Mouse (Mus musculus): ENCODE results near the gene Tubg1.
"Not testable (repeated sequence)": the region's sequence is repeated elsewhere in the genome, so short reads cannot be mapped to it uniquely, and the experiment has no call there.

Tubg1 gene

DNA sequence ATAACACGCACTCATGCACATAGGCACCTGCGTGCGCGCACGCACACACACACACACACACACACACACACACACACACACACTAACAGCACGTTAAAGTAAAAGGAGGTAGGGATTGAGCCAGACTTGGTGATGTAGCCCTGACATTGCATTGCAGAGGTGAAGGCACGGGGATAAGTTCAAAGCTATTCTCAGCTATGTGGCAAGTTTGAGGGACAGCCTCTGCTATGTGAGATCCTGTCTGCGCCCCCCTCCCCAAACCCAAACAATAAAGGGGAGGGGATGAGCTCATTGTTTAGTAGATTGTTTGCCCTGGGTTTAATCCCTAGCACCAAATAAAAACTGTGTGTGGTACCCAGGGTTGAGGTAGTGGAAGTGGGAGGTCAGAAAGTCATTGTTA lies 21.4 kb downstream of the Tubg1 start:
- DNase-seq (ENCODE audit: low spot score), result no peak

DNA sequence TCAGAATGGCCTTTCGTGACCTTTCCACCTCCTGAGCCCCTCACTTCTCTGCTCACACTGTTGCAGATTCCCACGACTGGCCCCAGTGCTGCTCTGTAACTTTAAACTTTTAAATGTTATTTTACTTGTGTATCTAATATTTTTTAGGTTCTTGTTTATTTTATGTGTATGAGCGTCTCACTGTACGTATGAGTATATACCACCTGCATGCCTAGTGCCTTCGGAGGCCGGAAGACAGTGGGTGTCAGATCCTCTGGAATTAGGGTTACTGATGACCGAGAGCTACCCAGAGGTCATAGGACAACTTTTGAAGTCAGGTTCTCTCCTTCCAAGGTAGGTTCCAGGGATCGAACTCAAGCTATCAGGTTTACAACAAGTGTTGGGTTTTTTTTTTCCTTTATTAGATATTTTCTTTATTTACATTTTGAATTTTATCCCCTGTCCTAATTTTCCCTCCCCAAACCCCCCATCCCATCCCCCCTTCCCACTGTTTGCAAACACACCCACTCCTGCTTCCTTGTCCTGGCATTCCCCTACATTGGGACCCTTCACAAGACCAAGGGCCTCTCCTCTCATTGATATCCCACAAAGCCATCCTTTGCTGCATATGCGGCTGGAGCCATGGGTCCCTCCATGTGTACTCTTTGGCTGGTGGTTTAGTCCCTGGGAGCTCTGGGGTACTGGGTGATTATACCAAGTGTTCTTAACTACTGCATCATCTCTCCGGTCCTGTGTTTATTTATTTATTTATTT lies 22.7 kb downstream of the Tubg1 start:
- DNase-seq (ENCODE audit: low spot score), result no peak

DNA sequence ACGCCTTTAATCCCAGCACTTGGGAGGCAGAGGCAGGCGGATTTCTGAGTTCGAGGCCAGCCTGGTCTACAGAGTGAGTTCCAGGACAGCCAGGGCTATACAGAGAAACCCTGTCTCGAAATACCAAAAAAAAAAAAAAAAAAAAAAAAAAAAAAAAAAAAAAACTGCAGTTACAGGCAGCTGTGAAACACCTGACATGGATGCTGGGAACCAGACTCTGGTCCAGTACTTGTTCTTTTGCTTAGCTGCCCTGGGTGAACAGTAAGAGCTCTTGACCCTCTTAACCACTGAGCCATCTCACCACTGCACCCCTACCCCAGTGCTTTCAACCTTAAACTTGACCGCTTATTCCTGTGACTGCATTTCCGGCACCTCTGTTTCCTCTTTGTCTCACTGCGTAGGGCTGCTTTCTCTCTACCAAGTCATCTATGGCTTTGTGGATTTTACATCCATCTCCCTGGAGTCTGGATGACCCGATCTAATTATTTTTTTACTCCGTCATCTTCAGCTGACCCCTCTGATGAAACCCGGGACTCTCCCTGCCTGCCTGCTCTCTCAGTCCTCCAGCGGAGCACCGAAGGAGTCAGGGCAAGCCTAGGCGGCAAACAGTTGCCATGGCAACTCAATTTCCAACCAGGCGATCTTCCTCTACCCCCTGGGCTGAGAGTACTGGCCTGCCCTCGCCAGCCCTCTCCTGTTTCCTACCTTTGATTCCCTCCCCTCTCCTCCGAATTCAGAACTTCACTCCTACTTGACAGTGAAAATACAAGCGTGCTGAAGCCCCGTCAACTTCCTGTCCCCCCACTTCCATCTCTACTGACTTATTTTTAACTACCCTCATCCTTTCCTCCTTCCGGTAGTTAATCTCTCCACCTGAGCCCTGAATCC lies 23.8 kb downstream of the Tubg1 start:
- DNase-seq (ENCODE audit: low spot score), result peak; percentile 58

DNA sequence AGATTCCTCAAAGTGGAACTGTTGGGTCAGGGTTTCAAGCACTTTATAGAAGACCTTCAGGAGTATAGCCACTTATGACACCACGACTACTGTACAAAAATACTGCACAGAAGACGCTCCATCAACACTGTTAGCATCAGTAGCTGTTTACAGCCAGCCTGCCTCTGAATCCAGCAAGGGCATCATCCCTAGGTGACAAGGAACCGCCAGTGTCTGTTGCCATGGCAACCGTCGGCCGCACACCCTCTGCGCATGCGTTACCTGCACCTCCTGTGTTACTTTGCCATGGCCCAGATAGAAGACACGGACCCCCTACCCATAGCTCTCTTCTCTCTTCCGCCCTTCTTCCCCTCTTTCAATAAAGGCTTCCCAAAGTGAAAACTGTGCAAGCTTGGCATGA lies 26.6 kb downstream of the Tubg1 start:
- no peak for DNase-seq (ENCODE audit: low spot score)

DNA sequence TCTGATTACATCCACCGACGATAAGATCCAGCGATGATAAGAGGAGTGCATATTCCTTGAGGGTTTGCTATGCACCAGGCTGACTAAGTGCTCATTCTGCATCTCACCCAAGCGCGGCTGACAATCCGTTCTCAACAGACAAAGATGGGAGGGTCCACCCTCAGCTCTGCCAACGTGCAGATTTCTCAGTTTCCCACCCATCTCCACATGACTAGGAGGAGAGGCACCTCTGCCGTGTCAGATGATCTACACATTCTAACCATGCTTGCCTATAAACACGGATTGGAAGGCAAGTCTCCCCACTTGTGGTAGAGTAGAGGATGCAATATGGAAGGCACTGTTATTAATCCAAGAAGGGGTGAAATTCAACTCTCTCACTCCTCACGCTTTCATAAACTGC lies 29.0 kb downstream of the Tubg1 start:
- DNase-seq (ENCODE audit: low spot score), result no peak

DNA sequence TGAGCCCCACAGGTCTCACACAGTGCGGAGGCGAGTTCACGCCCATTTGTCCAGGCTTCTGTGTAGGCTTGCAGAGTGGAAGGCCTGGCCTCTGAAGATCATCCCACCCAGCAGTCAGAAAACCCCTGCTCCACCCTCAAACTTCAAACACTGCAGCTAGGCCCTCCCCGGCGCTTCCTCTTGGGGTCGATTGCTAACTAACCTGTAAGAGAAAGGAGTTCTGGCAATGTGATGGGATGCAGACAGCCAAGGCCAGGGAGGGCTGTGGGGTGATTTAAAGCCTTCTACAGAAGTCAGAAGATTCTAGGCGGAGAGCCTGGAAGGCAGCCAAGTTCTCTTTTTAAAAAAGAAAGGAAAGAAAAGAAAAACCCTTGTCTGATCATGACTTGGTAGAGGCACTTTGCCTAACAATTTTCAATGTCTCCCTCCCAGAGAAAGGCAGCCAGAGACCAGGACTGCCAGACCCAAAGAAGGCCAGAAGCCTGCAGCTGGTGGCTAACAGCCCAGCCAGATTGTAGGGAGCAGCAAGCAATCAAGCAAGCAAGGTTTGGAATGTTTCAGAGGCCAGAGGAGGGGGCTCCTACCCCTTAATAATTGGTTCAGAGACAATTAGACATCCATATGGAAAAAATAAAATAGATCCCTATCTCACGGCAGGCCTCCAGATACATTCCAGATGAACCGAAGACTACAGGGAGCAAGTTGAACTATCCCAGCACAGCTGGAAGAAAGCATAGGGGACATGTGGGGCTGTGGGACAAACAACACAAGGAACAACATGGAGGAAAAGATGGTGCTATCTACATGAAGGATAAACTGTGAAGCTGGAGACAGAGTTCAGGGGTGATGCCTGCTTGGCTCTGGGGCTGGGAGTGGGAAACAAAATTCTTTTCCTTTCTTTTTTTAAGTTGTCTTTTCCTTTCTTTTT lies 29.7 kb downstream of the Tubg1 start:
- DNase-seq (ENCODE audit: low spot score), result no peak

DNA sequence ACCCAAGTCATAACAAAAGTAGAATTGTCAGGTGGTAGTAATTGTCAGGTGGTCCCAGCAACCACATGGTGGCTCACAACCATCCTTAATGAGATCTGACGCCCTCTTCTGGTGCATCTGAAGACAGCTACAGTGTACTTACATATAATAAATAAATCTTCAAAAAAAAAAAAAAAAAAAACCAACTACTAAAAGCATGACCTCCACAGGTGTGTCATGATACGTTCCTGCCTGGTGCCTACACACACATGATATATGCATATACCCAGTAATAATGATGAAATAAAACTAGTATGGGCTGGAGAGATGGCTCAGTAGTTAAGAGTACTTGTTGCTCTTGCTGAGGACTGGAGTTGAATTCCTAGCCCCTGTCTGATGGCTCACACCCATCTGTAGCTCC lies 31.3 kb downstream of the Tubg1 start:
- no peak for DNase-seq (ENCODE audit: low spot score)

DNA sequence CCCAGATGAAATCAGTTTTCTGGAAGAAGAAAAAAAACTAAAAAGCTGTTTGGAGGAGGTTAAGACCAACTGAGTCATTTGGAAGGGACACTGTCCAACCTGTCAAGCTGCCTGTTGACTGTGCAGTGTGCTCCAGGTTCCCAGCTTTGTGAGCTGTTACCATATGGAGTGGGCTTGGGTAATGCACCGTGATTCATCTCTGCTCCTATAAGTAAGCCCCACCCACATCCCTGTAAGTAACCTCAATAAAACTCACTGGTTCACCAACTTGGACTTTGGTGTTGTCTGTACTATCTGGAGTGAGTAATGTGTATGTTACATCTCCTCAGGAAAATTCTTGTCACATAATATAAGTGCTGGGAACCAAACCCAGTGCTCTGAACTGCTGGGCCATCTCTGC lies 33.1 kb downstream of the Tubg1 start:
- DNase-seq (ENCODE audit: low spot score), result no peak

DNA sequence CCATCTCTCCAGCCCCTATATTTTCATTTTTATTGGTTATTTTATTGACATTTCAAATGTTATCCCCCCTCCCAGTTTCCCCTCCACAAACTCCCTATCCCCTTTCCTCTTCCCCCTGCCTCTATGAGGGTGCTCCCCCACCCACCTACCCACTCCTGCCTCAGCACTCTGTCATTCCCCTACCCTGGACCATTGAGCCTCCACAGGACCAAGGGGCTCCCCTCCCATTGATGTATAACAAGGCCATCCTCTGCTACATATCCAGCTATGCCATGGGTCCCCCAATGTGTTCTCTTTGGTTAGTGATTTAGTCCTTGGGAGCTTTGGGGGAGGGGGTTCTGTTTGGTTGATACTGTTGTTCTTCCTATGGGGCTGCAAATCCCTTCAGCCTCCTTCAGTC lies 34.9 kb downstream of the Tubg1 start:
- no peak for DNase-seq (ENCODE audit: low spot score)

DNA sequence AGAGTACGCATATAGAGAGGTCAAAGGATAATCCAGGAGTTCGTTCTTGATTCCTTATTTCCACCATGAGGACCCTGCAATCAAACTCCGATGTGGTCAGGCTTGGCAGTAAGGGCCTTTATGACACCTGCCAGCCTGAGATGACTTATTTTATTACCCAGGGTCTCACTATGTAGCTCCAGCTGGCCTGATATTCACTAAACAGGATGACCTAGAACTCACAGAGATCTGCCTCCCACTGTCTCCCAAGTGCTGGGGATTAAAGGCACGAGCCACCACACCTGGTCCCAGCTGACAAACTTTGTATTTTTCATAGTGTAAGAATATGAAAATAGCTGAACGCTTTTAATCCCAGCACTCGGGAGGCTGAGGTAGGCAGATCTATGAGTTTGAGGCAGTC lies 35.4 kb downstream of the Tubg1 start:
- DNase-seq (ENCODE audit: low spot score), result no peak

DNA sequence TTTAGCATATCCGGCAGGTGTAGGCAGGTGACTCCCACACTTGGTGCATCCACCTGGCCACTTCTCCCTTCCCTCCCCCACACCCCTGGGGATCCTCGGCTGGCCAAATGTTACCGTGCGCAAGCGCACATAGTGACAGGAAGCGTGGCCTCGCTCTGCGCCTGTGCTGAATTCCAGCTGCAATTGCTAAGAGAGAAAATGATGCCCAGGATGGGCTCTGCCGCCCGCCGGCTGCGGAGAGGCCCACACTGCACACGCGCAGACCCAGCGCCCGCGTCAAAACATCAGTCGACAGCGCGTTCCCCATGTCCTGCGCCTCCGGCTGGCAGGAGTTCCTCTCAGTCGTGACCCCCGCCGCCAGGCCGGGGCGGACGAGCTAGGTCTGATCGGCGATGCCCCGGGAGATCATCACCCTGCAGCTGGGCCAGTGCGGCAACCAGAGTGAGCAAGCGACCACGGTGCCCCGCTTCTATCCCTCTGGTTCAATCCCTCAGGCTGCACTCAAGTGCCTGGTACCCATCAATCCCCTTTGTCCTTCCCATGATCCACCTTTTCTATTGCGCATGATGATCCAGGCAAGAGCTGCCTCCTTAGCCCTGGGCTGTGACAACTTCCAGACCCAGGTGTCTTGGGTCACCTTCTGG lies 36.1 kb downstream of the Tubg1 start, which contains the start of gene Tubg2:
Tubg2 (plus strand) TSS at position 180 of the 644 bp plus-strand sequence.
- peak; percentile 67 for DNase-seq (ENCODE audit: low spot score)

DNA sequence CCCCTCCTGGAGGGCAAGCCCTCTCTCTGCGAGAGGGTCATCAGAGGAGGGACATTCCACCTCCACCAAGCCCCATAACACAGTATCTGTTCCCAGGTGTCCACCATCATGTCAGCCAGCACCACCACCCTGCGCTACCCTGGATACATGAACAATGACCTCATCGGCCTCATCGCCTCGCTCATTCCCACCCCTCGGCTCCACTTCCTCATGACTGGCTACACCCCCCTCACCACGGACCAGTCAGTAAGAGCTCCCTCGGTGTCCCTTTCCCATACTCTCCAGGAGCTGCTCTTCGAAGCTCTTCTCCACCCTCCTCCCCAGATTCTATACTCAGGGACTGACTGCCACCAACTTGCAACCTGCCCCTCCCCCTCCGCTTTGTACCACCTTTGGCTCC lies 40.4 kb downstream of the Tubg1 start:
- not testable (repeated sequence) for DNase-seq (ENCODE audit: low spot score)

DNA sequence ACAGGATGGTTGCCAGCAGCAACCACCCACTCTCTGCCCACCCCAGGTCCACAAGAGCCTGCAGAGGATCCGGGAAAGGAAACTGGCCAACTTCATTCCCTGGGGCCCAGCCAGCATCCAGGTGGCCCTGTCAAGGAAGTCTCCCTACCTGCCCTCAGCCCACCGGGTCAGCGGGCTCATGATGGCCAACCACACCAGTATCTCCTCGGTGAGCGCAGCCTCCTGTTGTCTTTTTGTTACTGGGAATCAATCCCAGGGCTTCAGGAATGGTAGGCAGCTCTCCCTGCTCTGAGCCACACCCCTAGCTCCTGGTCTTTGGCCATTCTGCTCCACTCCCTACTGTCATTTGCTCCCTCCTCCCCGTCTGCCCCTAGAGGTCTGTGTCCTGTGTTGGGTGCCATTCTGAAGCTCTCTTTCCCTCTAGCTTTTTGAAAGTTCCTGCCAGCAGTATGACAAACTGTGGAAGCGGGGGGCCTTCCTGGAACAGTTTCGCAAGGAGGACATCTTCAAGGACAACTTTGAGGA lies 41.3 kb downstream of the Tubg1 start:
- not testable (repeated sequence) for DNase-seq (ENCODE audit: low spot score)

DNA sequence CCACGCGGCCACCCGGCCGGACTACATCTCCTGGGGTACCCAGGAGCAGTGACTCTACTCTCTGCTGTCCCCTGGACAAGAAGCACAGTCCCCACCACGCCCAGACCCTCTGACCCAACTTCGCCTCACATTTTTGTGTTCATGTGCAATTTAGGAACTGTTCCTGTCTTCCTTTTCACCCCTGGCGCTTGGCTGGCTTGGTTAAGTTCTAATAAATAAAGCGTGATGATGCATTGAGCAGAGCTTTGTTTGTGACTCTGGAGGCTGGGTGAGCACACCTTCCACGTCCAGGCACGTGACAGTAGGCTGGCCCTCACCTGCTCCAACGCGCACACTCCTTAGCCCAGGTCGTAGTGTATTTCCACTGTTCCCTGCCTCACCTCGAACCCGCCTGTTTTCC lies 41.8 kb downstream of the Tubg1 start:
- DNase-seq (ENCODE audit: low spot score), result no peak

DNA sequence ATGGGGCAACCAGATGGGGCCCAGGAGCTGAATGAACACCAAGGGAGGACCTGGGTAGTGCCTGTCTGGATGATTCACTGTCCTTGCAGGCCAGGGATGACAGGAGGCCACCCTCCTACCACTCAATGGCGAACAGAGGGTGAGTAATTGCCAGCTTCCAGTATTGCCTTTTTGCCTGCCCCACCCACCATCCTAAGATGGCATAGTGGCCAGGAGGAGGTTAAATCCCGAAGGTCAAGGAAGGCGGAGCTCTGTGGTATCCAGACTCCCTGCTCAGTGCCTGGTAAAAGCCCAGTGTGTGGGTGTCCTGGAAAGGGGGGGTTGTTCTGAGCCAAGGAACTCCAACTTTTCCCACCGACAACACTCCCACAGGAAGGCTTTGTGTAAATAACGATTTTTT lies 42.6 kb downstream of the Tubg1 start:
- no peak for DNase-seq (ENCODE audit: low spot score)

DNA sequence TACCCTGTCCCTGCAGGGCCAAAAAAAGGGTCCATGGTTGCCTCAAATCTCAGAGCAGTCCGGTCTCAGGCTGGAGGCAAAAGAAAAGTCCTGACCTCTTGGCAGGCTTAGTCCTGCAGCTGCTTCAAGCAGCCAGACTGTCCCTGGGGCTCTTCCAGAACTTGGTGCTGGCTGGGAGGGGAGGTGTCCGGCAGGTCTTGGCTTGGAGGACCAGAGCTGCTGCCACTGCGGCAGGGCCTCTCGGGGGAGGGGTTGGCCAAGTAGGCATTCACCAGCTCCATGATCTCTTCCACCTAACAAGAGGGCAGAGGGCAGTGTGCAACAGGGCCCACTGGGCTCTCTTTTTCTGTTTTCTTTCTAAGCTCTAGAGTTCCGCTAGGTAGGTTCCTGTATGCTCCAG lies 43.0 kb downstream of the Tubg1 start:
- no peak for DNase-seq (ENCODE audit: low spot score)

DNA sequence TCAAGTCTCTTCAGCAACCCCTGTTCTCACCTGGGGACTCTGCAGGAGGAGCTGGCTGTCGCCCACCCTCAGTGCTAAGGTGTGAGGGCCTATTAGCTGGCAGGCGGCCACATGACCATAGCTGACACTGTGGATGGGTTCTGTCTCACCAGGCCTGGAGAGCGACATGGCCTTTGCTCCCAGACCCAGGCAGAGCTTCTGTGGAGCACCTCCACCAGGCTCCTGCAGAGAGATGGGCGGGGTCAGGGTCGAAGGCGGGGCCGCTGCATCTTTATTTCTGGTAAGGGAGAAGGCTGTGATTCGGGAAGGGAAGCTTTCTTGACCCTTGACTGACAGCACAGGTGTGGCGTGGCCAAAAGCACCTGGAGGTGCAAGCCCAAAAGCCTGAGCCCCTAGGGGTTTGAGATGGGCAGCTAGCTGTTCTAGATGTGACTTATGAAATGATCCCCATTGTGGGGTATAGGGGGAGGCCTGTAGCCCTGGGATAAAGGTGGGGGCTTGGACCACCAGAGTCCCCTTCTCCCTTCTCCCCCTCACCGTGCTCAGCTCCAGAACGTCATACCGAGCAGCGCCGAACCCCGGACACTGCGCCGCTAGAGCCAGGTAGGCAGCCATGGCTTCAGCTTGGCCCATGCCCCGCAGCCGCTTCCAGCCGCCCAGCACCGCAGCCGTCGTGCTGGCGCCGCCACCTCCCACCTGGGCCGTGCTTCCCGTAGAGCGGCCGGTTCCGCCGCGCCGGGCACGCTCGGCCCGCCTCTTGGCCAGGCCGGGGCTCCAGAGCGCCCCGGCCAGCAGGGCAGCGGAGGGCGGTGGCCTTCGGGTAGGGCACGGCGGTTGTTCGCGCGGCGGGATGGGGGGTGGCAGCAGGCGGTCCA lies 44.0 kb downstream of the Tubg1 start:
- no peak for DNase-seq (ENCODE audit: low spot score)

DNA sequence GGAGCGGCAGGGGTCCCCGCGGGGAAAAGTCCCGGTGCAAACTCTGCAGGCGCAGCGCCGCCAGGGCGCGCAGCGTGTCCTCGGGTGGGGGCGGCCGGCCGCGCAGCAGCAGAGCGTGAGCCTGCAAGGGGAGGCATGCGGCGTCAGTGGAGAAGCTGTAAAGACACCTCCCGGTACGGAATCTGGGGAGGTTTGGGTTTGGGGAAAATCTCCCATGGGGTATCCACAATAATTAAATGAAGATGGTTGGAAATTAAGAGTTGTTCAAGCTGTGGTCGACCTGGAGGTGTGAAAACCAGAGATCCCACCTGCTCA lies 44.6 kb downstream of the Tubg1 start:
- no peak for DNase-seq (ENCODE audit: low spot score)

DNA sequence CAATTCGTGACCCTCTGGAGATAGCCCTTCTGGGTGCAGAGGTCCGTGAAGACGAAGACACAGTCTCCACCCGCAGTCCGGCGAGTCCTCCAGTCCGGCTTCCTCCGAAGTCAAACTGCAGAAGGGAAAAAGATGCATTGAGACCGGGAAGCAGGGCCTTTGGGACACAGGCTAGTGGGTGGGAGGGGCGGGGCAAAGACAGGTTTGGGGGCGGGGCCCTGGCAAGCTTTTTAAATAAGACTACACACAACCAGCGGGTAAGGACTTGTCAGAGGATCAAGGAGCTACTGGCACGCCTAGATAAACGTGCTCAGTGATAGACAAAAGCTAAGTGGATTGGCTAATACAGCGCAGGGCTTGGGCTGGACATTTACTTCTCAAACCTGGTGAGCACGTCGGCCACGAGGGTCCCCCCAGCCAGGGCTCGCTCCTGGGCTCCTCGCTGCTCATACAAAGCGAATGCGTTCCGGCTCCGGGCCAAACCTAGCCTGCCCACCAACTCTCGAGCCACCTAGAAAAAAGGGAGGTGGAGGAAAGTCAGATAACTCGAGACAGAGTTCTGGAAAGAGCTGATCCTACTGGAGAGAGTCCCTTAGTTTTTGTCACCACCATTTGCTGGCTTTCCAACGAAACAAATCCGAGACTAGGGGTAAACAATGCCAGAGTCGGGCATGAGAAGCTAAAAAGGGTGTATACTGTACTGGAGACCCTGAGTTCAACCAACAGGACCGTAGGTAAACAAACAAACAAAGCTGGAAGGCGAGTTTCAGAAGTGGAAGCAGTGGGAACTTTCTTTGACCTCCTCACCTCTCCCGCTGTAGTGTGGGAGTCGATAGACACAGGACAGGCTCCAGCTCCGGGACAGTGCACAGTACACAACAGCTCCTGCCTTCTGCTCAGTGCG lies 45.2 kb downstream of the Tubg1 start:
- no peak for DNase-seq (ENCODE audit: low spot score)

DNA sequence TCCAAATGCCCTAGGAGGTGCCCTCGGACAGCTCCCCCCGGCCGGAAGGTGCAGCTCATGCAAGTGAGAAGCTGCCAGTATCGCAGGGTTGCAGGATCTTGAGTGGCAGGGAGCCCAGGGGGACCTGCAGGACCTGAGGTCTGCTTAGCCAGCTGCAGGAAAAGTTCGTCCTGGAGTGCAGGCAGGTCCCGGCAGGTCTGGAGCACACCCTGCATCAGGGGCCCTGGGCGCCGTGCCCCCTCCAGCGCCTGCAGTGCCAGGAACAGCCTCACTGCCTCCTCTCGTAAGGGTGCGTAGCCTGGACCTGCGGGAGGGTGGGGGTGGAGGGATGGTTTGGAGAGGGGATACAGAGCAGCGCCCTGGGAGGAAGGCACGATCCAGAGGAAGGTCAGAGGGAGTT lies 46.6 kb downstream of the Tubg1 start:
- no peak for DNase-seq (ENCODE audit: low spot score)
